Mouse (Mus musculus) CH12.LX (cell line): ENCODE measurements around the gene Pkm.

Experiments
- BHLHE40 ChIP-seq: IDR thresholded peaks from 2 replicates; pipeline ENCODE4 v1.6.1; 2011; ENCODE audit warnings: mild to moderate bottlenecking, low read depth, low read length, improper control_type of control experiment
- CHD2 ChIP-seq: IDR thresholded peaks from 2 replicates; pipeline ENCODE4 v1.6.1; 2011; ENCODE audit warnings: low read length, improper control_type of control experiment
- CTCF ChIP-seq, 2 experiments: IDR thresholded peaks in 1 of 2; conservative IDR thresholded peaks in 1 of 2; 2 replicates each; pipeline ENCODE4 v1.5.1; 2011 to 2012; ENCODE audit warnings: low read depth in 2 of 2, low read length in 2 of 2, improper control_type of control experiment in 1 of 2, inconsistent platforms in 1 of 2, mild to moderate bottlenecking in 1 of 2, moderate library complexity in 1 of 2
- E2F4 ChIP-seq: IDR thresholded peaks from 2 replicates; pipeline ENCODE4 v1.6.1; 2011; ENCODE audit warnings: low read depth, low read length, improper control_type of control experiment; ENCODE audit not compliant: insufficient replicate concordance
- MAFK ChIP-seq: IDR thresholded peaks from 2 replicates; pipeline ENCODE4 v1.6.1; 2011; ENCODE audit warnings: low read length, improper control_type of control experiment; ENCODE audit not compliant: insufficient replicate concordance
- MXI1 ChIP-seq: IDR thresholded peaks from 2 replicates; pipeline ENCODE4 v1.6.1; 2011; ENCODE audit warnings: mild to moderate bottlenecking, low read depth, low read length, improper control_type of control experiment
- POLR2A ChIP-seq: IDR thresholded peaks from 2 replicates; pipeline ENCODE4 v1.6.1; 2011; ENCODE audit warnings: low read depth, mild to moderate bottlenecking, improper control_type of control experiment, low read length
- POLR2AphosphoS2 ChIP-seq: IDR thresholded peaks from 2 replicates; pipeline ENCODE4 v1.6.1; 2011; ENCODE audit warnings: low read depth, low read length, improper control_type of control experiment
- RAD21 ChIP-seq: IDR thresholded peaks from 2 replicates; pipeline ENCODE4 v1.6.1; 2011; ENCODE audit warnings: low read depth, mild to moderate bottlenecking, low read length, improper control_type of control experiment, moderate library complexity
- USF1 ChIP-seq: IDR thresholded peaks from 2 replicates; pipeline ENCODE4 v1.6.1; 2014; ENCODE audit warnings: low read depth, mild to moderate bottlenecking, inconsistent platforms, low read length, improper control_type of control experiment
- USF2 ChIP-seq: conservative IDR thresholded peaks from 2 replicates; pipeline ENCODE4 v1.6.1; 2011; ENCODE audit warnings: low read depth, low read length, improper control_type of control experiment
- ZKSCAN1 ChIP-seq: IDR thresholded peaks from 2 replicates; pipeline ENCODE4 v1.6.1; 2012; ENCODE audit warnings: low read depth, inconsistent platforms, low read length, improper control_type of control experiment, borderline replicate concordance
- ZMIZ1 ChIP-seq: IDR thresholded peaks from 2 replicates; pipeline ENCODE4 v1.6.1; 2012; ENCODE audit warnings: low read depth, mild to moderate bottlenecking, inconsistent platforms, low read length, improper control_type of control experiment
- ZNF384 ChIP-seq: IDR thresholded peaks from 2 replicates; pipeline ENCODE4 v1.6.1; 2012; ENCODE audit warnings: low read depth, low read length, improper control_type of control experiment, inconsistent platforms

DNA sequence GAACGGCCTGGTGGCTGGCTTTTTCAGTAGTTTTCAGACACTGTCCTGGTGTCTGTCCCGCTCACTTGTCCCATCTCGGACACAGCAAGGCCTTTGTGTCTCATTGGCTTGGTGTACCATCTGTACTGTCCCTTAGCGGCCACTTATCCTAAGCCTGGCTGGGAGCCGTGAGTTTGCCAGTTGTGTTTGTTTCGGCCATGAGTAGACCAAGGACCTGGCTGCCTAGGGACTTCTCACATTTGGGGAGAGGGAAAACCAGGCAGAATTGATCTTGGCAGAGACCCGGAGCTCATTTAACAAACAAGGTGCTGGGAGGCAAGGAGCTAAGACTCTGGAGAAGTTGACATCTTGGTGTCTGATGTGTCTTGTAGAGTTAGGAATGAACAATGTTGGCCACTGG is 7.1 kb downstream of the Pkm start:
- TF ChIP-seq CTCF (conservative IDR thresholded peaks at IDR 0.05 in 1 of 2, IDR thresholded peaks at IDR 0.05 in 1 of 2; ENCODE audit: low read depth in 2 of 2, low read length in 2 of 2) = no peak
- TF ChIP-seq POLR2A = no peak
- TF ChIP-seq ZKSCAN1 = no peak
- TF ChIP-seq BHLHE40 = no peak
- no peak for TF ChIP-seq USF1
- no peak for TF ChIP-seq ZNF384
- TF ChIP-seq POLR2AphosphoS2 = no peak
- TF ChIP-seq MAFK = no peak
- TF ChIP-seq USF2 = no peak
- no peak for TF ChIP-seq RAD21
- TF ChIP-seq E2F4 = no peak
- no peak for TF ChIP-seq CHD2
- no peak for TF ChIP-seq MXI1
- TF ChIP-seq ZMIZ1 = 0 out of 2 replicates have a peak, but pooled peaks have one; percentile 23
